Mouse (Mus musculus): ENCODE measurements around the gene Zfp280d. TPM values are rescaled to one million over a fixed set of nuclear protein-coding genes. Genes with fewer than 3 reads are reported as not detected.

Gene Zfp280d
- 10 to 100 TPM; 24.9 to 32.0 TPM for total RNA-seq (2021)
- long read RNA-seq, experiment 1, partial matches to known transcripts: 1 of 3 reads
- long read RNA-seq, experiment 1, other reads (novel, unspliced or antisense): 2 of 3 reads
- long read RNA-seq, experiment 2, partial matches to known transcripts: 1 of 1 reads
- long read RNA-seq, experiment 2, other reads (novel, unspliced or antisense): 0 of 1 reads

- DNase-seq: peak; percentile 95 to 98
Observed at GRCm38 (mm10) chr9:72274677-72275076, at the start of gene Zfp280d. Gene Zfp280d (plus strand): TSS chr9:72274860.

- DNase-seq: no peak
Observed at GRCm38 (mm10) chr9:72226536-72226935, 48.1 kb upstream of the Zfp280d start.

- no peak for DNase-seq
Observed at GRCm38 (mm10) chr9:72252656-72253055, 22.0 kb upstream of the Zfp280d start.

GRCm38 (mm10) chr9:72255227-72255626, 19.4 kb upstream of the Zfp280d start:
- no peak for DNase-seq

GRCm38 (mm10) chr9:72256646-72257045, 18.0 kb upstream of the Zfp280d start:
- DNase-seq: no peak

- peak in 1 of 2 experiments; percentile 10 for DNase-seq
Observed at GRCm38 (mm10) chr9:72260337-72260736, 14.3 kb upstream of the Zfp280d start.

GRCm38 (mm10) chr9:72264859-72265258, 9.8 kb upstream of the Zfp280d start:
- DNase-seq: no peak

- DNase-seq: no peak
Observed at GRCm38 (mm10) chr9:72270146-72270545, 4.5 kb upstream of the Zfp280d start.

- DNase-seq: no peak
Observed at GRCm38 (mm10) chr9:72273646-72274410, 832 bp upstream of the Zfp280d start.

GRCm38 (mm10) chr9:72275101-72275978, 680 bp downstream of the Zfp280d start:
- peak in 1 of 2 experiments; percentile 49 for DNase-seq

GRCm38 (mm10) chr9:72275979-72276500, 1.4 kb downstream of the Zfp280d start:
- DNase-seq: peak; percentile 5 to 12

GRCm38 (mm10) chr9:72276941-72277340, 2.3 kb downstream of the Zfp280d start:
- no peak for DNase-seq

- no peak for DNase-seq
Observed at GRCm38 (mm10) chr9:72279943-72280342, 5.3 kb downstream of the Zfp280d start.

GRCm38 (mm10) chr9:72287696-72288095, 13.0 kb downstream of the Zfp280d start:
- no peak for DNase-seq

- no peak for DNase-seq
Observed at GRCm38 (mm10) chr9:72288210-72288609, 13.6 kb downstream of the Zfp280d start.

GRCm38 (mm10) chr9:72289094-72289493, 14.4 kb downstream of the Zfp280d start:
- DNase-seq: no peak

GRCm38 (mm10) chr9:72294076-72294475, 19.4 kb downstream of the Zfp280d start:
- DNase-seq: no peak

- no peak for DNase-seq
Observed at GRCm38 (mm10) chr9:72309765-72310164, 35.1 kb downstream of the Zfp280d start.

- DNase-seq: no peak
Observed at GRCm38 (mm10) chr9:72333221-72333620, 58.6 kb downstream of the Zfp280d start.

- no peak for DNase-seq
Observed at GRCm38 (mm10) chr9:72336069-72336468, 61.4 kb downstream of the Zfp280d start.

GRCm38 (mm10) chr9:72339119-72339518, 64.5 kb downstream of the Zfp280d start:
- no peak for DNase-seq

GRCm38 (mm10) chr9:72343844-72344243, 69.2 kb downstream of the Zfp280d start:
- DNase-seq: no peak
